Mouse (Mus musculus) C2C12 (cell line): ENCODE results near the gene Maff.

Experiments used
- CEBPB ChIP-seq: IDR thresholded peaks from one replicate; pipeline ENCODE4 v1.6.1; 2011; ENCODE audit warnings: low read depth, mild to moderate bottlenecking, control low read depth, moderate library complexity
- CTCF ChIP-seq: IDR thresholded peaks from one replicate; pipeline ENCODE4 v1.5.1; 2011; ENCODE audit not compliant: control insufficient read depth, insufficient read depth, insufficient read length
- MAX ChIP-seq: IDR thresholded peaks from one replicate; pipeline ENCODE4 v1.6.1; 2011; ENCODE audit warnings: mild to moderate bottlenecking, control low read depth
- MYOD1 ChIP-seq: IDR thresholded peaks from one replicate; pipeline ENCODE4 v1.6.1; 2011; ENCODE audit warnings: low read depth; ENCODE audit not compliant: control insufficient read depth, insufficient read length
- MYOG ChIP-seq: IDR thresholded peaks from one replicate; pipeline ENCODE4 v1.6.1; 2011; ENCODE audit not compliant: control insufficient read depth, insufficient read length; ENCODE audit errors: extremely low read depth
- USF1 ChIP-seq: IDR thresholded peaks from one replicate; pipeline ENCODE4 v1.6.1; 2011; ENCODE audit warnings: low read depth, mild to moderate bottlenecking, control low read depth, moderate library complexity

- TF ChIP-seq MYOD1: no peak
- no peak for TF ChIP-seq CTCF
- TF ChIP-seq USF1: no peak
- no peak for TF ChIP-seq MYOG
- no peak for TF ChIP-seq CEBPB
- TF ChIP-seq MAX: no peak
Observed at GRCm38 (mm10) chr15:79381644-79382043, 35.2 kb downstream of the Maff start.
